Mouse (Mus musculus) liver, adult 2 months (tissue): ENCODE data around the gene Hyal5. TPM values are rescaled to one million over a fixed set of nuclear protein-coding genes. Genes with fewer than 3 reads are reported as not detected.

ENCODE experiments used
- DNase-seq: peaks from one replicate; pipeline ENCODE4 v3.0.0-alpha.2; 2011; ENCODE audit warnings: low read depth, low spot score; ENCODE audit errors: extremely low read depth
- H3K27ac ChIP-seq: fragments of 200-500 bp; replicated peaks from 2 replicates; pipeline ENCODE4 v1.5.1; 2012; ENCODE audit warnings: low read depth, mild to moderate bottlenecking, control low read depth, inconsistent platforms, low read length; ENCODE audit not compliant: insufficient read depth
- H3K27me3 ChIP-seq: fragments of 200-500 bp; 2 replicates; pipeline ENCODE4 v1.6.1; 2012; ENCODE audit warnings: mild to moderate bottlenecking, moderate library complexity, low read length, inconsistent platforms; ENCODE audit not compliant: control insufficient read depth, insufficient read depth
- H3K36me3 ChIP-seq: fragments of 200-500 bp; 2 replicates; pipeline ENCODE4 v1.6.1; 2012; ENCODE audit warnings: low read length, inconsistent platforms; ENCODE audit not compliant: control insufficient read depth, insufficient read depth
- H3K4me1 ChIP-seq: fragments of 200-500 bp; 2 replicates; pipeline ENCODE4 v1.6.1; 2011; ENCODE audit warnings: low read length; ENCODE audit not compliant: control insufficient read depth, insufficient read depth
- H3K4me3 ChIP-seq: fragments of 200-500 bp; 2 replicates; pipeline ENCODE4 v1.5.1; 2011; ENCODE audit warnings: low read depth, mild to moderate bottlenecking, control low read depth, low read length, moderate library complexity; ENCODE audit not compliant: insufficient read depth
- H3K79me2 ChIP-seq: fragments of 200-500 bp; 2 replicates; pipeline ENCODE4 v1.6.1; 2012; ENCODE audit warnings: inconsistent platforms, mild to moderate bottlenecking, low read length, moderate library complexity; ENCODE audit not compliant: control insufficient read depth, insufficient read depth
- H3K9ac ChIP-seq: fragments of 200-500 bp; 2 replicates; pipeline ENCODE4 v1.6.1; 2012; ENCODE audit warnings: low read depth, mild to moderate bottlenecking, control low read depth, inconsistent platforms, low read length
- CTCF ChIP-seq: fragments of 200-500 bp; IDR thresholded peaks from 2 replicates; pipeline ENCODE4 v1.5.1; 2011; ENCODE audit warnings: low read depth, low read length, control low read depth
- POLR2A ChIP-seq: fragments of 200-500 bp; IDR thresholded peaks from 2 replicates; pipeline ENCODE4 v1.6.1; 2011; ENCODE audit warnings: low read length, control low read depth; ENCODE audit not compliant: insufficient read depth; ENCODE audit errors: extremely low read depth
- WGBS: fragments of 180-500 bp; shearing (Covaris S2); methylation state at CpG from one replicate; pipeline ENCODE4 v1.1.7; 2018; 5-methylcytosine and 5-hydroxymethylcytosine counted together
- polyA plus RNA-seq: library from polyadenylated mRNA; depleted of rRNA; stranded (reverse); fragments of >200 nt; gene quantifications from 2 replicates; pipeline ENCODE4 v1.2.3, GENCODE M21; 2012; rRNA removed
- total RNA-seq: library from RNA; depleted of rRNA; stranded (reverse); fragments of >200 nt; gene quantifications from 2 replicates; pipeline ENCODE4 v1.2.3, GENCODE M21; 2014; rRNA removed

Gene Hyal5
- total RNA-seq (not detected in 2 replicates), polyA plus RNA-seq (not detected in 2 replicates)

GRCm38 (mm10) chr6:24857697-24858096, at the start of gene Hyal5:
Gene Hyal5 (plus strand): TSS chr6:24857997.
- H3K9ac ChIP-seq, result no peak within 1 kb of the TSS
- TF ChIP-seq CTCF, result no peak
- TF ChIP-seq POLR2A, result no peak
- H3K27ac ChIP-seq, result no peak within 1 kb of the TSS
- H3K79me2 ChIP-seq, result no peaks in the 10 kb centered on the region
- H3K36me3 ChIP-seq, result no peaks in the 10 kb centered on the region
- no peak within 1 kb of the TSS for H3K4me3 ChIP-seq
- DNase-seq, result no peak
- H3K4me1 ChIP-seq, result no peaks in the 10 kb centered on the region
- no peaks in the 10 kb centered on the region for H3K27me3 ChIP-seq

GRCm38 (mm10) chr6:24822070-24822469, 35.7 kb upstream of the Hyal5 start:
- peak; percentile 2 for DNase-seq
- no peaks in the 10 kb centered on the region for H3K27me3 ChIP-seq
- 39% methylated on average over 2 of the region's 2 CpGs for WGBS
- H3K4me1 ChIP-seq, result no peaks in the 10 kb centered on the region
- H3K27ac ChIP-seq, result no peak overlapping the region
- no peaks in the 10 kb centered on the region for H3K79me2 ChIP-seq
- H3K9ac ChIP-seq, result no peak overlapping the region
- H3K36me3 ChIP-seq, result no peaks in the 10 kb centered on the region
- TF ChIP-seq CTCF, result no peak
- TF ChIP-seq POLR2A, result no peak
- no peak overlapping the region for H3K4me3 ChIP-seq

- 41% methylated on average over 2 of the region's 2 CpGs for WGBS
- no peaks in the 10 kb centered on the region for H3K79me2 ChIP-seq
- no peaks in the 10 kb centered on the region for H3K4me1 ChIP-seq
- no peaks in the 10 kb centered on the region for H3K27me3 ChIP-seq
- H3K4me3 ChIP-seq, result no peak overlapping the region
- no peak for TF ChIP-seq POLR2A
- TF ChIP-seq CTCF, result peak; percentile 47
- H3K9ac ChIP-seq, result no peak overlapping the region
- DNase-seq, result peak; percentile 46
- H3K27ac ChIP-seq, result no peak overlapping the region
- no peaks in the 10 kb centered on the region for H3K36me3 ChIP-seq
Measured at GRCm38 (mm10) chr6:24860320-24860719, 2.5 kb downstream of the Hyal5 start.

- no peak for TF ChIP-seq CTCF
- no peak for TF ChIP-seq POLR2A
- Histone ChIP-seq H3K36me3 (no peaks in the 10 kb centered on the region), H3K27me3 (no peaks in the 10 kb centered on the region), H3K9ac (no peak overlapping the region), H3K4me3 (no peak overlapping the region), H3K79me2 (no peaks in the 10 kb centered on the region), H3K27ac (no peak overlapping the region), H3K4me1 (no peaks in the 10 kb centered on the region)
- no peak for DNase-seq
- WGBS, result 93% methylated on average over 4 of the region's 4 CpGs
Measured at GRCm38 (mm10) chr6:24863649-24864048, 5.9 kb downstream of the Hyal5 start.

- H3K4me3 ChIP-seq, result 0 out of 2 replicates have a peak overlapping the region, but pooled peaks have one; percentile 14
- no peaks in the 10 kb centered on the region for H3K36me3 ChIP-seq
- TF ChIP-seq CTCF (peak; percentile 81), POLR2A (no peak)
- WGBS, result 37% methylated on average over 11 of the region's 11 CpGs
- H3K79me2 ChIP-seq, result no peaks in the 10 kb centered on the region
- H3K4me1 ChIP-seq, result peaks cover 3% of the 10 kb centered on the region; the same call in 1 of the 2 replicates
- DNase-seq, result peak; percentile 88
- peak overlapping the region; percentile 33; the same call in 1 of the 2 replicates for H3K27ac ChIP-seq
- H3K27me3 ChIP-seq, result no peaks in the 10 kb centered on the region
- no peak overlapping the region for H3K9ac ChIP-seq
Measured at GRCm38 (mm10) chr6:24894146-24894873, 36.5 kb downstream of the Hyal5 start.

GRCm38 (mm10) chr6:24894874-24895183, 37.0 kb downstream of the Hyal5 start:
- Histone ChIP-seq H3K27me3 (no peaks in the 10 kb centered on the region), H3K79me2 (no peaks in the 10 kb centered on the region), H3K36me3 (no peaks in the 10 kb centered on the region), H3K9ac (no peak overlapping the region), H3K4me3 (peak overlapping the region; percentile 14; the same call in 1 of the 2 replicates), H3K4me1 (peaks cover 3% of the 10 kb centered on the region; the same call in 1 of the 2 replicates), H3K27ac (no peak overlapping the region)
- WGBS, result 28% methylated on average over 2 of the region's 2 CpGs
- DNase-seq, result no peak
- no peak for TF ChIP-seq POLR2A
- TF ChIP-seq CTCF, result no peak
